Mouse (Mus musculus): Measurements from ENCODE around the gene Muc5ac.

GRCm38 (mm10) chr7:141805384-141805783, 16.6 kb downstream of the Muc5ac start:
- TF ChIP-seq CTCF (IDR thresholded peaks at IDR 0.05; ENCODE audit: insufficient read depth, low read depth, low read length) (no peak), POLR2A (IDR thresholded peaks at IDR 0.05; ENCODE audit: insufficient read depth, low read depth, low read length) (no peak)
